Mouse (Mus musculus): ENCODE data around the gene Fez1. TPM values are rescaled to one million over a fixed set of nuclear protein-coding genes. Genes with fewer than 3 reads are reported as not detected.

Fez1 gene
- total and polyA plus RNA-seq, 3 experiments = not detected

GRCm38 (mm10) chr9:36822024-36822423 lies 360 bp downstream of the Fez1 start:
- DNase-seq (ENCODE audit: low read depth, low spot score) = no peak
- H3K9ac ChIP-seq (ENCODE audit: control insufficient read depth, low read depth, low read length, poor library complexity, severe bottlenecking) = no peak overlapping the region
- no peak overlapping the region for H3K27ac ChIP-seq (ENCODE audit: control insufficient read depth, low read depth, low read length)
- no peak overlapping the region for H3K4me3 ChIP-seq (ENCODE audit: control insufficient read depth in 1 of 2, insufficient read depth in 1 of 2, low read depth in 2 of 2, low read length in 2 of 2)
- TF ChIP-seq USF1 (IDR thresholded peaks at IDR 0.05; ENCODE audit: low read depth, low read length) (no peak), E2F4 (IDR thresholded peaks at IDR 0.05; ENCODE audit: borderline replicate concordance, low read depth, low read length) (no peak), EP300 (IDR thresholded peaks at IDR 0.05; ENCODE audit: low read depth in 1 of 2, low read length in 2 of 2) (no peak), SIN3A (IDR thresholded peaks at IDR 0.05; ENCODE audit: low read length) (no peak), POLR2A (IDR thresholded peaks at IDR 0.05; ENCODE audit: control insufficient read depth in 1 of 2, insufficient read depth in 1 of 2, low read depth in 1 of 2, low read length in 2 of 2, poor library complexity in 1 of 2) (no peak), NRF1 (IDR thresholded peaks at IDR 0.05; ENCODE audit: insufficient read depth, low read depth, low read length, poor library complexity, severe bottlenecking) (no peak), BHLHE40 (IDR thresholded peaks at IDR 0.05; ENCODE audit: borderline replicate concordance, low read depth, low read length) (no peak), MAZ (IDR thresholded peaks at IDR 0.05; ENCODE audit: low read depth, low read length) (no peak), RAD21 (IDR thresholded peaks at IDR 0.05; ENCODE audit: low read depth, low read length) (no peak), MYB (IDR thresholded peaks at IDR 0.05; ENCODE audit: low read depth, low read length) (no peak), SMC3 (IDR thresholded peaks at IDR 0.05; ENCODE audit: low read depth, low read length) (no peak), GABPA (IDR thresholded peaks at IDR 0.05; ENCODE audit: low read depth, low read length) (no peak), MYC (IDR thresholded peaks at IDR 0.05; ENCODE audit: low read depth, low read length) (no peak), ELF1 (IDR thresholded peaks at IDR 0.05; ENCODE audit: low read depth, low read length) (no peak), ZKSCAN1 (IDR thresholded peaks at IDR 0.05; ENCODE audit: low read depth, low read length) (no peak), RCOR1 (IDR thresholded peaks at IDR 0.05; ENCODE audit: low read depth, low read length) (no peak), UBTF (IDR thresholded peaks at IDR 0.05; ENCODE audit: borderline replicate concordance, insufficient read depth, low read depth, low read length) (no peak), MAFK (IDR thresholded peaks at IDR 0.05; ENCODE audit: borderline replicate concordance, low read depth, low read length) (no peak), CHD2 (IDR thresholded peaks at IDR 0.05; ENCODE audit: low read length) (no peak), TAL1 (IDR thresholded peaks at IDR 0.05; ENCODE audit: low read length) (no peak)
- peaks cover 0 to 5% of the 10 kb centered on the region in 2 experiments; a peak in 2 of 4 replicates for H3K27me3 ChIP-seq (ENCODE audit: control insufficient read depth in 1 of 2, insufficient read depth in 2 of 2, low read length in 2 of 2)
- H3K9me3 ChIP-seq (replicated peaks; ENCODE audit: insufficient read depth, low read length) = no peaks in the 10 kb centered on the region
- no peaks in the 10 kb centered on the region for H3K4me1 ChIP-seq (ENCODE audit: control insufficient read depth in 1 of 2, insufficient read depth in 2 of 2, low read length in 2 of 2)
- no peaks in the 10 kb centered on the region for H3K36me3 ChIP-seq (ENCODE audit: control insufficient read depth in 1 of 2, insufficient read depth in 2 of 2, low read length in 2 of 2)
- no peaks in the 10 kb centered on the region for H3K79me2 ChIP-seq (ENCODE audit: control insufficient read depth, insufficient read depth, low read length, poor library complexity)

GRCm38 (mm10) chr9:36826612-36827363 lies 5.1 kb downstream of the Fez1 start:
- Histone ChIP-seq H3K79me2 (ENCODE audit: control insufficient read depth, insufficient read depth, low read length, poor library complexity) (no peaks in the 10 kb centered on the region), H3K27ac (ENCODE audit: control insufficient read depth, low read depth, low read length) (no peak overlapping the region), H3K27me3 (ENCODE audit: control insufficient read depth in 1 of 2, insufficient read depth in 2 of 2, low read length in 2 of 2) (no peaks in the 10 kb centered on the region; a peak in 1 of 4 replicates), H3K9me3 (replicated peaks; ENCODE audit: insufficient read depth, low read length) (no peaks in the 10 kb centered on the region), H3K4me3 (ENCODE audit: control insufficient read depth in 1 of 2, insufficient read depth in 1 of 2, low read depth in 2 of 2, low read length in 2 of 2) (no peak overlapping the region), H3K4me1 (ENCODE audit: control insufficient read depth in 1 of 2, insufficient read depth in 2 of 2, low read length in 2 of 2) (no peaks in the 10 kb centered on the region), H3K36me3 (ENCODE audit: control insufficient read depth in 1 of 2, insufficient read depth in 2 of 2, low read length in 2 of 2) (no peaks in the 10 kb centered on the region), H3K9ac (ENCODE audit: control insufficient read depth, low read depth, low read length, poor library complexity, severe bottlenecking) (no peak overlapping the region)
- no peak for DNase-seq (ENCODE audit: low read depth, low spot score)
- TF ChIP-seq ELF1 (IDR thresholded peaks at IDR 0.05; ENCODE audit: low read depth, low read length) = no peak
- TF ChIP-seq MYB (IDR thresholded peaks at IDR 0.05; ENCODE audit: low read depth, low read length) = no peak
- no peak for TF ChIP-seq MAZ (IDR thresholded peaks at IDR 0.05; ENCODE audit: low read depth, low read length)
- no peak for TF ChIP-seq CTCF (IDR thresholded peaks at IDR 0.05 in 2 of 3, conservative IDR thresholded peaks at IDR 0.05 in 1 of 3; ENCODE audit: control insufficient read depth in 1 of 3, insufficient read depth in 1 of 3, low read depth in 2 of 3, low read length in 3 of 3, poor library complexity in 1 of 3, severe bottlenecking in 1 of 3)
- TF ChIP-seq ETS1 (IDR thresholded peaks at IDR 0.05; ENCODE audit: low read depth, low read length) = no peak
- no peak for TF ChIP-seq TCF12 (IDR thresholded peaks at IDR 0.05; ENCODE audit: low read depth, low read length)
- no peak for TF ChIP-seq HCFC1 (IDR thresholded peaks at IDR 0.05; ENCODE audit: low read depth, low read length)
- no peak for TF ChIP-seq E2F4 (IDR thresholded peaks at IDR 0.05; ENCODE audit: borderline replicate concordance, low read depth, low read length)
- TF ChIP-seq USF2 (IDR thresholded peaks at IDR 0.05; ENCODE audit: borderline replicate concordance in 1 of 2, insufficient read depth in 1 of 2, low read depth in 1 of 2, low read length in 2 of 2) = no peak
- TF ChIP-seq SMC3 (IDR thresholded peaks at IDR 0.05; ENCODE audit: low read depth, low read length) = no peak
- TF ChIP-seq ZNF384 (IDR thresholded peaks at IDR 0.05; ENCODE audit: low read depth, low read length) = no peak
- TF ChIP-seq KAT2A (conservative IDR thresholded peaks at IDR 0.05; ENCODE audit: low read depth, low read length) = no peak
- no peak for TF ChIP-seq UBTF (IDR thresholded peaks at IDR 0.05; ENCODE audit: borderline replicate concordance, insufficient read depth, low read depth, low read length)
- TF ChIP-seq ZC3H11A (IDR thresholded peaks at IDR 0.05; ENCODE audit: low read depth, low read length) = no peak
- TF ChIP-seq GATA1 (IDR thresholded peaks at IDR 0.05; ENCODE audit: low read depth, low read length) = no peak
